Mouse (Mus musculus) liver, embryonic 13.5 days (tissue): ENCODE results near the gene Gse1. TPM values are rescaled to one million over a fixed set of nuclear protein-coding genes. Genes with fewer than 3 reads are reported as not detected.

Experiments
- ATAC-seq: fragments of 200-750 bp; cut with Nextera tagmentation; 2 replicates; pipeline ENCODE4 v1.8.0; 2017; ENCODE audit warnings: low read depth, mild to moderate bottlenecking, moderate number of reproducible peaks, moderate library complexity
- DNase-seq: peaks from one replicate; pipeline ENCODE4 v3.0.0; 2022
- H3K27ac ChIP-seq: fragments of 300-500 bp; sonication (generic); 2 replicates; pipeline ENCODE4 v1.5.1; 2015; ENCODE audit warnings: moderate library complexity, mild to moderate bottlenecking, inconsistent platforms
- H3K27me3 ChIP-seq: fragments of 300-500 bp; sonication (generic); 2 replicates; pipeline ENCODE4 v1.6.1; 2015; ENCODE audit warnings: mild to moderate bottlenecking, inconsistent platforms
- H3K36me3 ChIP-seq: fragments of 300-500 bp; sonication (generic); 2 replicates; pipeline ENCODE4 v1.6.1; 2015; ENCODE audit warnings: mild to moderate bottlenecking, inconsistent platforms
- H3K4me1 ChIP-seq: fragments of 300-500 bp; sonication (generic); replicated peaks from 2 replicates; pipeline ENCODE4 v1.6.1; 2015; ENCODE audit warnings: inconsistent platforms
- H3K4me2 ChIP-seq: fragments of 300-500 bp; sonication (generic); 2 replicates; pipeline ENCODE4 v1.6.1; 2015; ENCODE audit warnings: inconsistent platforms, mild to moderate bottlenecking, moderate library complexity
- H3K4me3 ChIP-seq: fragments of 300-500 bp; sonication (generic); replicated peaks from 2 replicates; pipeline ENCODE4 v1.5.1; 2015; ENCODE audit warnings: mild to moderate bottlenecking, inconsistent platforms
- H3K9ac ChIP-seq: fragments of 300-500 bp; sonication (generic); 2 replicates; pipeline ENCODE4 v1.6.1; 2015; ENCODE audit warnings: mild to moderate bottlenecking, inconsistent platforms
- H3K9me3 ChIP-seq: fragments of 300-500 bp; sonication (generic); replicated peaks from 2 replicates; pipeline ENCODE4 v1.6.1; 2016; ENCODE audit warnings: inconsistent platforms
- WGBS: fragments of 180-500 bp; shearing (Covaris S2); methylation state at CpG from one replicate; pipeline ENCODE4 v1.1.7; 2015; ENCODE audit not compliant: insufficient replicate concordance; 5-methylcytosine and 5-hydroxymethylcytosine counted together
- polyA plus RNA-seq: library from polyadenylated mRNA; unstranded; fragments of >200 nt; fragmentation: Nextera tagmentation; extraction: Ambion mirVana; gene quantifications from 2 replicates; pipeline ENCODE4 v1.2.1, GENCODE M21; 2015

The Gse1 gene
- polyA plus RNA-seq, 1 experiment from 2014 or later, result 8.3 TPM

DNA sequence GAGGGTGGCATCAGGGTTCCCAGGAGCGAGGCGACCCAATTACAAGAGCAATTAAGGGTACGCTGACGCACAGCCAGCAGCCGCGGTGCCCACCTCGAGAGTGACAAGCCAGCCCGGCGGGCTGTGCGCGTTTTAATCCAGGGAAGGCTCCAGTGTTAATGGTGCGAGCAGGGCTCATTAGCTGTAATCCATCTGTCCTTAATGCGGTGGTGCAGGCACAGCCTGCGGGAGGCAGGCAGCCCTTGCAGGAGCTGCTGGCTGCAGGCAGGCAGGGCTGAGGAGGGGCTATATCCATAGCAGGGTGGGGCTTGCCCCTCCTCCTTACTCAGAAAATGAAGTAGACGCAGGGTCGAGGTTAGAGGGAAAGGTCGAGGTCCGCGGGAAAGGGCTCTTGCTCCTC lies 211.1 kb downstream of the Gse1 start:
- no peak overlapping the region for H3K9ac ChIP-seq
- WGBS, result 54% methylated on average over 19 of the region's 19 CpGs

GRCm38 (mm10) chr8:120440739-120441138 lies 212.5 kb downstream of the Gse1 start:
- no peak overlapping the region for H3K9ac ChIP-seq
- no peak overlapping the region for H3K27ac ChIP-seq
- H3K9me3 ChIP-seq, result no peaks in the 10 kb centered on the region
- peaks cover 71% of the 10 kb centered on the region for H3K4me1 ChIP-seq
- no peak overlapping the region for H3K4me2 ChIP-seq
- no peak for ATAC-seq
- peaks cover 57% of the 10 kb centered on the region for H3K27me3 ChIP-seq
- DNase-seq, result no peak
- H3K36me3 ChIP-seq, result no peaks in the 10 kb centered on the region
- 88% methylated on average over 12 of the region's 12 CpGs for WGBS
- no peak overlapping the region for H3K4me3 ChIP-seq

More for the DNA sequence above, 211.1 kb downstream of the Gse1 start:
- DNase-seq (no peak), ATAC-seq (no peak)
- Histone ChIP-seq H3K27ac (no peak overlapping the region), H3K36me3 (no peaks in the 10 kb centered on the region), H3K27me3 (peaks cover 65% of the 10 kb centered on the region), H3K4me3 (no peak overlapping the region), H3K4me1 (peaks cover 63% of the 10 kb centered on the region), H3K4me2 (no peak overlapping the region), H3K9me3 (no peaks in the 10 kb centered on the region)

DNA sequence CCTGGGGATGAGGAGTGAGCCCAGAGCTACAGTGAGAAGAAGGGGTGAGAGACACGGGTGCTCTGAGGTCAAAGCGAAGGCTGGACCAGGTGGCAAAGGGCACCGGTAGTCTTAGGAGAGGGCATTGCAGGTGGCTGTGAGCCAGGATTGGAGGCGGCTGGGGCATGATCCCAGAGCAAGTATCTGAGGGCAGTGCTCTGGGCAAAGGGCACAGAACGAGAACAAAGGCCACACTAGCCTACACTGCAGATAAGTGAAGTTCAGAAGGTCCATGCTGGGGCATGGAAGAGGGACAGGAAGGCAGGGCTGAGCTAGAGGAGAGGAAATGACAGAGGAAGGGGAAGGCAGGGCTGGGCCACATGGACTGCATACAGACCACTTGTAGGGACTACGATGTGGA lies 213.4 kb downstream of the Gse1 start:
- Histone ChIP-seq H3K27ac (no peak overlapping the region), H3K4me1 (peaks cover 66% of the 10 kb centered on the region), H3K27me3 (peaks cover 48% of the 10 kb centered on the region), H3K4me2 (no peak overlapping the region), H3K9me3 (no peaks in the 10 kb centered on the region), H3K36me3 (no peaks in the 10 kb centered on the region), H3K4me3 (no peak overlapping the region), H3K9ac (no peak overlapping the region)
- WGBS, result 51% methylated on average over 6 of the region's 6 CpGs
- DNase-seq, result no peak
- ATAC-seq, result peak; percentile 37

DNA sequence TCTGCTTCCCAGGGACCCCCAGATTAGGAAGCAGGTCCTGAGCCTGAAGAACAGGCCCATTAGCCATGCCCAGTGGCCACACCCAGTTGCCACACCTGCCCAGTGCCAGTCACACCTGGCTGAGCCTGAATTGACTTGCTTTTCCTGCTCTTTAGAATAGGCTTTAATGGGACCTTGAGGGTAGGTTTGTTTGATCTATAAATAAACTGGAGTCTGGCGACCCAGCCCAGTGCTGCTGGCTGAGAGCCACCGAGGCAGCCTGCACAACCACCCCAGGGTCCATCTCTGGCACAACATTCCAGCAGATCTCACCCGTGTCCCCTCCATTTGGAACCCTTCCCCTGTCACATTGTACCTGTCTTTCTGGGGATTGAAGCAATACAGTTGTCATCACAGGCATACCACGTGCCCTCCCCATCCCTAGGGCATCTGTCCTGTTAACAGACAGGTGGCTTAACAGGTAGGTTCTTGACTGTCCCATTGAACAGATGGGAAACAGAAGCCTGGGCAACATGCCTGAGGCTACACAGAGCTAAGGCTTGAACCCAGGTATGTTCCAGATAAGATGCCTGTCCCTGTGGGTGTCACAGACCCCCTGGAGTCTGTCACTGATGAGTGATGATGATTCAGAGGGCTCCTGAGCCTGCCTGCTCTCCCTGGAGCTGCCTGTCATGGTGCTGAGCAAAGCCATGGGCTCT lies 214.2 kb downstream of the Gse1 start:
- ATAC-seq, result no peak
- peaks cover 58% of the 10 kb centered on the region for H3K4me1 ChIP-seq
- no peaks in the 10 kb centered on the region for H3K36me3 ChIP-seq

GRCm38 (mm10) chr8:120445249-120445648 lies 217.0 kb downstream of the Gse1 start:
- no peak overlapping the region for H3K4me2 ChIP-seq
- no peak overlapping the region for H3K9ac ChIP-seq
- H3K4me1 ChIP-seq, result peaks cover 54% of the 10 kb centered on the region
- WGBS, result 28% methylated on average over 10 of the region's 10 CpGs
- peak; percentile 32; the same call in 1 of the 2 replicates for ATAC-seq
- H3K9me3 ChIP-seq, result no peaks in the 10 kb centered on the region
- H3K27me3 ChIP-seq, result peaks cover 43% of the 10 kb centered on the region
- DNase-seq, result peak; percentile 56
- H3K4me3 ChIP-seq, result no peak overlapping the region
- H3K27ac ChIP-seq, result no peak overlapping the region
- no peaks in the 10 kb centered on the region for H3K36me3 ChIP-seq

More for the DNA sequence above, 214.2 kb downstream of the Gse1 start:
- 64% methylated on average over 4 of the region's 4 CpGs for WGBS
- Histone ChIP-seq H3K27me3 (peaks cover 40% of the 10 kb centered on the region), H3K4me3 (no peak overlapping the region), H3K9me3 (no peaks in the 10 kb centered on the region), H3K9ac (no peak overlapping the region), H3K27ac (no peak overlapping the region), H3K4me2 (no peak overlapping the region)
- DNase-seq, result no peak

DNA sequence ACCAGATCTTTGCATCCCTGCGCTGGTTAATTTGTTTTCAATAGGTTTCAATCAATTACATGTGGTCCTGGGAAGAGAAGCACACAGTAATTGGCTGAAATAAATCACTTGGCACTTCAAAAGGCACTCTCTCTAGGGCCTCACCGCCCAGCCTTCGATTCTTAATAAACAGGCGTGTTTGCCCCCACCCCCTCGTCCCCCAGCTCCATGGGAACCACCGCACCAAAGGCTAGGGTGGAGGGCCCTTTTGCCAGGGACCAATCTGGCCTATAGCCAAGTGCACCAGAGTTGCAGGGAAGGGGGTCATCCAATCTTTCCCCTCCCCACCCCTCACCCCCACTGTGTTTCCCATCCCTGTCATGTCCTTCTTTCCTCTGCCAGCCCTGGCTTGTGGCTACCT lies 219.9 kb downstream of the Gse1 start:
- Histone ChIP-seq H3K27ac (no peak overlapping the region), H3K9ac (no peak overlapping the region), H3K36me3 (no peaks in the 10 kb centered on the region), H3K4me2 (no peak overlapping the region), H3K27me3 (peaks cover 31% of the 10 kb centered on the region), H3K4me1 (peaks cover 60% of the 10 kb centered on the region), H3K4me3 (no peak overlapping the region), H3K9me3 (no peaks in the 10 kb centered on the region)
- ATAC-seq (no peak), DNase-seq (no peak)
- 78% methylated on average over 6 of the region's 6 CpGs for WGBS

DNA sequence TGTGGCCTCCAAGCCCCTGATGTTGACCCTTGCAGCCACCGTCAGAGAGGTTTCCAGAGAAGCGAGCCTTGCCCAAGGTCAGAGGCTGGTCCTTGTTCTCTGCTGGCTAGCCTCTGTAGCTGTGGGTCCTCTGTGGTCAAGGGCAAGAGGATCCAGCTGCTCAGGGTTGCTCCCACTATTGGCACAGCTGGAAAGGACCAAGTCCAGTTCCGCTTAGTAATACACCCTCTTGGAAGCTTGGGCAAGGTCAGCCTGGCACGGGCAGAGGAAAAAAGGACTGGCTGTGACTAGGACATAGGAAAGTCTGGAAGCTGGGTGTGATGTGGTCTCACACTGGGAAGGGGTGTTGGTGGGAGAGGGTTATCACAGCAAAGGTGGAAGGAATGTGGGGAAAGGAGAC lies 220.9 kb downstream of the Gse1 start:
- 77% methylated on average over 4 of the region's 4 CpGs for WGBS
- H3K9ac ChIP-seq, result no peak overlapping the region
- DNase-seq (no peak), ATAC-seq (no peak)
- H3K27ac ChIP-seq, result no peak overlapping the region
- H3K4me1 ChIP-seq, result peaks cover 69% of the 10 kb centered on the region
- no peaks in the 10 kb centered on the region for H3K36me3 ChIP-seq
- H3K27me3 ChIP-seq, result peaks cover 31% of the 10 kb centered on the region
- no peak overlapping the region for H3K4me3 ChIP-seq
- no peaks in the 10 kb centered on the region for H3K9me3 ChIP-seq
- no peak overlapping the region for H3K4me2 ChIP-seq

GRCm38 (mm10) chr8:120449608-120450031 lies 221.4 kb downstream of the Gse1 start:
- no peak overlapping the region for H3K27ac ChIP-seq
- DNase-seq (no peak), ATAC-seq (no peak)
- peaks cover 31% of the 10 kb centered on the region for H3K27me3 ChIP-seq
- H3K9ac ChIP-seq, result no peak overlapping the region
- peaks cover 71% of the 10 kb centered on the region for H3K4me1 ChIP-seq
- H3K4me2 ChIP-seq, result no peak overlapping the region
- H3K9me3 ChIP-seq, result no peaks in the 10 kb centered on the region
- WGBS, result 65% methylated on average over 17 of the region's 17 CpGs
- H3K36me3 ChIP-seq, result no peaks in the 10 kb centered on the region
- no peak overlapping the region for H3K4me3 ChIP-seq

DNA sequence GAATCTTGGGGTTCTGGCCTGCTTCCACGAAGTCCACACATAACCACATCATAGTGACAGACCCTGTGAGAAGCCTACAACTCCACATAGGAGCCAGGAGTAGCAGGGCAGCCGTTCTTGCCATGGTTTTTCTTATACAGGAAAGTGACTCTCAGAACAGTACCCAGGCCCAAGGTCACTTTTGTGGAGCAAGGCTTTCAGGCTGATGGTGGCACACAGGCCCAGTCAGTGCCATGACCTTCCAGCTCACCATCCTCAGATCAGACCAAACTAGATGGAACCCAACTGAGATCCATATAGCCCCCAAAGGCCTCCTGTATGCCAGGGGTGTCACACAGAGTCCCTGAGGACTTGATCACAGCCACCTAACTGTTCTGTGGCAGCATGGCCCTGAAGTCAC lies 223.9 kb downstream of the Gse1 start:
- 68% methylated on average over 2 of the region's 2 CpGs for WGBS
- ATAC-seq, result no peak

GRCm38 (mm10) chr8:120454404-120454803 lies 226.1 kb downstream of the Gse1 start:
- Histone ChIP-seq H3K36me3 (no peaks in the 10 kb centered on the region), H3K4me3 (no peak overlapping the region), H3K9me3 (no peaks in the 10 kb centered on the region), H3K27ac (peak overlapping the region; percentile 79), H3K4me2 (peak overlapping the region; percentile 36), H3K9ac (peak overlapping the region; percentile 54), H3K4me1 (peaks cover 82% of the 10 kb centered on the region), H3K27me3 (peaks cover 27% of the 10 kb centered on the region)
- 59% methylated on average over 6 of the region's 6 CpGs for WGBS
- DNase-seq (no peak), ATAC-seq (peak; percentile 56)

More for the DNA sequence above, 223.9 kb downstream of the Gse1 start:
- no peak overlapping the region for H3K4me2 ChIP-seq
- H3K4me1 ChIP-seq, result peaks cover 80% of the 10 kb centered on the region
- H3K27me3 ChIP-seq, result peaks cover 31% of the 10 kb centered on the region
- H3K9me3 ChIP-seq, result no peaks in the 10 kb centered on the region
- no peak overlapping the region for H3K4me3 ChIP-seq
- no peak for DNase-seq
- H3K27ac ChIP-seq, result no peak overlapping the region
- H3K36me3 ChIP-seq, result no peaks in the 10 kb centered on the region
- no peak overlapping the region for H3K9ac ChIP-seq

- H3K36me3 ChIP-seq, result no peaks in the 10 kb centered on the region
- peaks cover 59% of the 10 kb centered on the region for H3K27me3 ChIP-seq
- ATAC-seq (no peak), DNase-seq (no peak)
- H3K9me3 ChIP-seq, result no peaks in the 10 kb centered on the region
- H3K9ac ChIP-seq, result no peak overlapping the region
- WGBS, result 76% methylated on average over 6 of the region's 6 CpGs
- H3K4me1 ChIP-seq, result peaks cover 73% of the 10 kb centered on the region
- H3K27ac ChIP-seq, result no peak overlapping the region
- no peak overlapping the region for H3K4me3 ChIP-seq
- H3K4me2 ChIP-seq, result no peak overlapping the region
These were observed 232.1 kb downstream of the Gse1 start for GRCm38 (mm10) chr8:120460375-120460774.

- peak; percentile 57 for DNase-seq
- Histone ChIP-seq H3K4me3 (no peak overlapping the region), H3K4me2 (peak overlapping the region; percentile 40), H3K9me3 (no peaks in the 10 kb centered on the region), H3K4me1 (peaks cover 69% of the 10 kb centered on the region), H3K27me3 (peaks cover 68% of the 10 kb centered on the region), H3K27ac (0 out of 2 replicates have a peak overlapping the region, but pooled peaks have one; percentile 3), H3K36me3 (no peaks in the 10 kb centered on the region), H3K9ac (peak overlapping the region; percentile 37; the same call in 1 of the 2 replicates)
- peak; percentile 39 for ATAC-seq
- 14% methylated on average over 15 of the region's 15 CpGs for WGBS
These were observed 233.9 kb downstream of the Gse1 start for GRCm38 (mm10) chr8:120462119-120462551.
